Mouse (Mus musculus) gastrocnemius, postnatal 10 days (tissue): ENCODE measurements around the gene Gm39566. TPM values are rescaled to one million over a fixed set of nuclear protein-coding genes. Genes with fewer than 3 reads are reported as not detected.
A peak's percentile ranks its signal among the peaks of the same experiment; 100 is the strongest.

ENCODE experiments used
- DNase-seq: peaks from one replicate; pipeline ENCODE4 v3.0.0; 2021; ENCODE audit warnings: mixed read lengths
- total RNA-seq, 2 experiments: library from RNA; stranded (reverse); gene quantifications; 2 replicates each; pipeline ENCODE4 v1.2.3; 2021

Gm39566 gene
- total RNA-seq, 2 experiments from 2014 or later, result not detected

- no peak for DNase-seq
These were observed 19.1 kb downstream of the Gm39566 start for GRCm38 (mm10) chr11:69795983-69796435.

- DNase-seq, result peak; percentile 88
These were observed 19.7 kb downstream of the Gm39566 start, which contains the start of gene Chrnb1 for GRCm38 (mm10) chr11:69795168-69795982. Gene Chrnb1 (minus strand): TSS chr11:69795943.

- DNase-seq, result no peak
These were observed 21.7 kb downstream of the Gm39566 start for GRCm38 (mm10) chr11:69793429-69793828.

GRCm38 (mm10) chr11:69791420-69791819 lies 23.7 kb downstream of the Gm39566 start:
- no peak for DNase-seq

- no peak for DNase-seq
These were observed 25.7 kb downstream of the Gm39566 start for GRCm38 (mm10) chr11:69789431-69789830.

- no peak for DNase-seq
These were observed 27.8 kb downstream of the Gm39566 start for GRCm38 (mm10) chr11:69787306-69787705.

GRCm38 (mm10) chr11:69784793-69785272 lies 30.3 kb downstream of the Gm39566 start:
- no peak for DNase-seq

GRCm38 (mm10) chr11:69781828-69782227 lies 33.3 kb downstream of the Gm39566 start:
- DNase-seq, result no peak

GRCm38 (mm10) chr11:69778985-69779384 lies 36.1 kb downstream of the Gm39566 start:
- no peak for DNase-seq

GRCm38 (mm10) chr11:69778258-69778982 lies 36.7 kb downstream of the Gm39566 start:
- no peak for DNase-seq

- DNase-seq, result no peak
These were observed 37.4 kb downstream of the Gm39566 start for GRCm38 (mm10) chr11:69777504-69778257.

GRCm38 (mm10) chr11:69776488-69776887 lies 38.6 kb downstream of the Gm39566 start:
- DNase-seq, result no peak

GRCm38 (mm10) chr11:69775716-69776115 lies 39.4 kb downstream of the Gm39566 start:
- DNase-seq, result no peak

- no peak for DNase-seq
These were observed 40.1 kb downstream of the Gm39566 start for GRCm38 (mm10) chr11:69774961-69775360.

GRCm38 (mm10) chr11:69767625-69767909 lies 47.5 kb downstream of the Gm39566 start:
- DNase-seq, result no peak

GRCm38 (mm10) chr11:69766872-69767624 lies 48.0 kb downstream of the Gm39566 start:
- DNase-seq, result no peak

- DNase-seq, result peak; percentile 71
These were observed 48.9 kb downstream of the Gm39566 start for GRCm38 (mm10) chr11:69766126-69766609.

- peak; percentile 63 for DNase-seq
These were observed 49.6 kb downstream of the Gm39566 start, which contains the start of gene Zbtb4 for GRCm38 (mm10) chr11:69765221-69766125. Gene Zbtb4 (plus strand): TSS chr11:69765912.

- DNase-seq, result no peak
These were observed 51.5 kb downstream of the Gm39566 start for GRCm38 (mm10) chr11:69763551-69763950.

- DNase-seq, result no peak
These were observed 53.2 kb downstream of the Gm39566 start, which contains the start of gene Slc35g3 for GRCm38 (mm10) chr11:69761868-69762267. Gene Slc35g3 (minus strand): TSS chr11:69761968.
